Mouse (Mus musculus): ENCODE measurements at regions not wholly inside any gene's neighbourhood (a gene's known extent, or its start where the extent isn't known, plus 50 kb on each side); places are given as distances from the start of the nearest gene placed in this dataset.

DNA sequence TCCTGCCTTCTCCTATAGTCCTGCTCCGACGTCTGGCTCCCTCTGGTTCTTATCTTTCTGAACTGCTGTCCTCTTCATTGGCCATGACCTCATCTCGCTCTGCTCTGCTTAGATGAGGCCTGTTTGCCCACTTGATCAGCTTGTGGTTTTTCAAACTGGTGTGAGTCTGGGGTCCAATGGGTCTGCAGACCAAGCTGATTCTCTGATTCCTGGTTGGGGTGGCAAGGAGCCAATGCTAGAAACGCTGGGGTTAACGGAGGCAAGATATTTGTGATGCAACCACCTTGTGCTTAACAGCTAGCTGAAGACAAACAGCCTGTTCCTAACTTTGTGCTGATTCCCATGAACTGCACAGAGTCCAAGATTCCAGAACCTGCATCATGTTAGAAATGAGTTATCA, 192.0 kb upstream of the Bcl6 start:
- DNase-seq (ENCODE audit: low spot score): no peak

DNA sequence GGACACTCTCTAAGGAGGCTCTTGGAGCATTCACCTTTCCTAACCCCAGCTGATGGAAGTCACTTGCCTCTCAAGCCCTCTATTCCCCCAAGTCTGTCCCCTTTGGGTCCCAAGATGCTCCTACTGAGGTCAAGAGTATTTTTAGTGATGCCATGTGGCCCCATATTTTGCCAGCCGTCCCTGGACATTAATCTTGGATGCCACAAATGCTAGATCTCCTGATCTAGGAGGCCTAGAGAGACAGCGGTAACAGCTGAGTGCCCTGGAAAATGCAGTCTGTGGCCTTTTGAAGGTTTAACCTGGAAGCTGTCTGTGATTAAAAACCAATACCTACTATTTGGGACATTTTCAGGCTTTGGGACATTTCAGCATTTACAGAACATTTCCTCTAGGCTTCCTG, 188.9 kb upstream of the Bcl6 start:
- no peak for DNase-seq (ENCODE audit: low spot score)

DNA sequence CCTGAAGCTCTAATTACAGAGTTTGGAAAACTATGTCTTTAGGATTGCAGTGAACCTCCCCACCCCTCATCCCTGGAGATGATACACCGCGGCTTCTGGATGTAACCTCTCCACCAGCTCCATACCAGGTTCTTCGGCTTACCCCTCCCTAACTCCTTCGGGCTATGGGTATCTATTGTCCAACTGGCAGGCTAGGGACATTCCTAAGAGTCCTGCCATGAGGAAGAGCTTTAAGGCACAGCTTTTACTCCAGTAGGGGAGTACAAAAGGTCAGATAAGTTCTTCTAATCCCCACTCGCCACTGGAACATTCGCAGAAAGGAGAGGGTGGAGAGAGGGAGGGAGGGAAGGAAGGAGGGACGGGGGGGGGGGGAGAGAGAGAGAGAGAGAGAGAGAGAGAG, 188.5 kb upstream of the Bcl6 start:
- DNase-seq (ENCODE audit: low spot score): no peak

DNA sequence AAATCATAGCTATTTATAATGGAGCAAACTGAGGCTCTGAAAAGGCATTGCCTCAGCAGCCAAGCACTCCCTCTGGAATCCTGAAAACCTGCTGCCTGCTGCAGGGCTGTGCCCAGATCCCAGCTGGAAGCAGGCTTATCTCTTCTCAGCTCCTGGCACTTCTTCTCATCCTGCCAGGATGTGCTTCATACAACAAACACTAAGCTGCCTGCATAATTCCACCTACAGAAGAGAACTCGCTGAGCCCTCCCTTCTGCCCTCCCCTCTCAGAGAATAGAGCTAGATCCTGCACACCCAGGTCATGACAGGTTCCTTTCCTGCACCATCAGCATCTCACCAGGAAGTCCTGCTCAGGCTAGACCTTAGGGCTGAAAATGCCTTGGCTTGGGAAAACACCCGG, 187.4 kb upstream of the Bcl6 start:
- DNase-seq (ENCODE audit: low spot score): no peak

DNA sequence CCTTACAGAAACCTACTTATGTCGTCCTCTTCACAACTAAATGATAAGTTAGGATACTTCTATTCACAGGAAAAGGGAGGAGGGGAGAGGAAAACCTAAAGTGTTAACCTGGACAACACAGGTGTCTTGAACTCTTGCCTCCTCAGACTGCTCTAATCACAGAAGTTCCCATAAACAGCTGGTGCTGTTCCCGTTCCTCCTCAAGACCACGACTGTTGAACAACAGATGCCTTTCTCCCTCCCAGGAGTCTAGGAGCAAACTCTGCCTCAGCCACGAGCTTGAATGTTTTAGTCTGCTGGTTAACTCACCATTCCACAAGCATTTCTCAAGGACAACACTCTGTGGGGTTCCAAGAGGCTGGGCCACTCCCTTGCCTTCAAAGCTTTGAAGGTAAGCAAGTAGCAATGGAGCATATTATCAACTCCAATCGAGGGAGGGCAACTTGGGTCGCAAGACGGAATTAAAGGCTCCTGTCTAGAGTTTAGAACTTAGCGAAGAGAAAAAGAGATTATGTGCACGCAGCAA, 186.6 kb upstream of the Bcl6 start:
- DNase-seq (ENCODE audit: low spot score): no peak

DNA sequence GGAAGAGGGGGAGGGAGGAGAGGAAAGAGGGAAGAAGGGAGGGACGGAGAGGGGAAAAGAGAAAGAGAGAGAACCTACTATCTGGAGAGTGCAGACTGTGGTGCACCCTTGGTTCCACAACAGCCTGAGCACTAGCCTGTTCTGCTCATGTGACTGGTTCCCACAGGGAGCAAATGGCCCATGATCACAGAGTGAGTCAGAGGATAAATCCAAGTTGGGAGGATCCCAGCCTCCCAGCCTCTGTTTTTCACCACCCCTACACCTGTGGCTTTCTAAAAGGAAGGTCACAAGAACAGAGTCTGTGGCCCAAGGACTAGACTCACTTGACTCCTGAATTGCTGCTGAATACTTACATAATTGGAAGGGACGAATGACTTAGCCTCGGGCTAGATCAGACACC, 185.9 kb upstream of the Bcl6 start:
- no peak for DNase-seq (ENCODE audit: low spot score)

DNA sequence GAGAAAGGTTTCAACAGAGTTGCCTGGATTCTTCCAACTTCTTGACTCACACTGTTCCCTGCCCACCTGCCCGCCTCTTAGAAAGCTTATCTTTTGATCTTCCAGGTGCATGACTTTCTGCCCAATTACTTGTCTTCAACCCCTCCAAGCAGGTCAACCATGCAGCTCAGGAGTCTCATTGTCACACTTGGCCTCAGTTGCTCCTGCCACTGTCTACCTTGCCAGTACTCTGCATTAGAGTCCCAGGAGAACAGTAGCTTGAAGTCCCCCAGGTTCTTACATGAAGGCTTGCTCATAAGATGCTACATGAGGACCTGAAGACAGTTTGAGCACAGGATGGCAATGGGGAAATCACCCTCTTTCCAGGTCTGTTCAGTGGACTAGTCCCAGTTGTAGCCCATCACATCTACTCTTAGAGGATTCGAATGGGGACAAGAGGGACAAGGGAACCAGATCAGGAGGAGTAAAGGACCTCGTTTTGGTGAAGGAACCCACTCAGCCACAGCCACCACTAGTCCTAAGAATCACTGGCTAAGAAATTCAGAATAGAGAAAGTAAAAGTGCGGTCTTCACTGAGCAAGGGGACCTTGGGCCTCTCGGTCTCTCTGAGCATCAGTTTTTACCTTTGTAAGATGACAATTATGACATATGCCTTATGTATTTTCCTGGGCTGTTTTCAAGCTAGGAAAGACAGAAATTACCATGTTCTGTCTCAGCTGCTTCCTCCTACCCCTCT, 185.3 kb upstream of the Bcl6 start:
- DNase-seq (ENCODE audit: low spot score): no peak

DNA sequence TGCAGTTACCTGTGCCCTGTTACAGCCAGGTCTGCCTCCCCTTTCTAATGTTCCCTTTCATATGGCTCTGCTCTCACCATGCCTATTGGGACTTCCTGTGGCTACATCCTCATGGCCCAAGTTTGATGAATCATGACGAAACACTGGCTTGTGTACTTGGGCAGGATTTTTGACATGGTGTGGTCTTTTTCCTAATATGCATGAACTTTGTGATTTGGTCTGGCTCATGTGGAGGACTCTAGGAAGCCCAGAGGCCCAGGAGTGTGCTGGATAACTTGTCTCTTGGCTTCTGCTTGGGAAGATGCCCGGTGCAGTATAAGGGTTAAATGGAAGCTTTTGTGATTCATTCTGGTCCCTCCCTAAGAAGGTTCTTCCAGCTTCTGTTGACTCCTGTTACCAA, 184.0 kb upstream of the Bcl6 start:
- DNase-seq (ENCODE audit: low spot score): no peak

DNA sequence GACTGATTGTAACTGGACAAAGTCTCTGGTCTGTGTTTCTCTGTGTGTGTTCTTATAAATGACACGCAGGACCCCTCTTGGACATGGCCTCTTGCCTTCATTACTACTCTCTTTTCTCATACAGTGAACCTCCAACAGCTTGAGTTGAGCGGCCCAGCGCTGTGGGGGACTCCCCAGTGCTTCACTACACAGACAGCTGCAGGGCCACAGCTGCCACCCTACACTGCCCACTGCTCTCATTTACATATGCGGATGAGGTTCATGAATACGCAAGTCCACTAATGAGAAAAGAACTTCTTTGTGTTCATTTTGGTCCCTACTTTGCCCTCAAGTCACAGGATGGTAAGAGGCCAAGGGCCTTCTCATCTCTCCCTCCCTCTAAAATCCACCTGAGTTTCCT, 183.4 kb upstream of the Bcl6 start:
- no peak for DNase-seq (ENCODE audit: low spot score)

DNA sequence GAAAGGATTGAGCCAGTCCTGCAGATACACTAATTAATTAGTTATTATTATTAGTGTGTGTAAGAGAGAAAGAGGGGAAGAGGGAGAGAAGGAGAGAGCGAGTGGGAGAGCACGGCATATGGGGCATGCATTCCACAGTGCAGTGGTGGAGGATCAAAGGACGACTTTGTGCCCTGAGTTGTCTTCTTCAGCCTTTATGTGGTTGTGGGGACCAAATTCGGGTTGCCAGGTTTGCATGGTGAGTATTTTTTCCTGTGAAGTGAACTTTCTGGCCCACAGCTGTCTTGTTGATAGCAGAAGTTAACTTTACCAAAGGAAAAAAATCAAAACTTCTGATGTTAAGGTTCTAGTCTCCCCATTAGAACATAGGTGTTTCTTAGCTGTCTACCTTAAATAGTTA, 182.5 kb upstream of the Bcl6 start:
- no peak for DNase-seq (ENCODE audit: low spot score)

DNA sequence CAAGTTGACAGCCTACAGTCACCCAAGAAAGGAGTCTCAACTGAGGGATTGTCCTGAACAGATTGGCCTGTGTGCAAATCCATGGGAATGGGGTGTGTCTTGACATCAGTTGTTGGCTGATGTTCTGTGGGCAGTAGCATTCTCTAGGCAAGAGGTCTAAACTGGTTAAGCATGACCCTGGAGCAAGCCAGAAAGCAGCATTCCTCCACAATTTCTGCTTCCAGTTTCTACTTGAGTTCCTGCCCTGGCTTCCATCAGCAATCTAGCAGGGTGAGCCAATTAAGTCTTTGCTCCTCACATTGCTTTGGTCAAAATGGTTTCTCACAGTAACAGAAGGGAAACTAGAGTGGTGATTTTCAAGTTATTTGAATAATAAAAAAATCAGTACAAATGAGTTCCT, 177.8 kb upstream of the Bcl6 start:
- DNase-seq (ENCODE audit: low spot score): no peak

DNA sequence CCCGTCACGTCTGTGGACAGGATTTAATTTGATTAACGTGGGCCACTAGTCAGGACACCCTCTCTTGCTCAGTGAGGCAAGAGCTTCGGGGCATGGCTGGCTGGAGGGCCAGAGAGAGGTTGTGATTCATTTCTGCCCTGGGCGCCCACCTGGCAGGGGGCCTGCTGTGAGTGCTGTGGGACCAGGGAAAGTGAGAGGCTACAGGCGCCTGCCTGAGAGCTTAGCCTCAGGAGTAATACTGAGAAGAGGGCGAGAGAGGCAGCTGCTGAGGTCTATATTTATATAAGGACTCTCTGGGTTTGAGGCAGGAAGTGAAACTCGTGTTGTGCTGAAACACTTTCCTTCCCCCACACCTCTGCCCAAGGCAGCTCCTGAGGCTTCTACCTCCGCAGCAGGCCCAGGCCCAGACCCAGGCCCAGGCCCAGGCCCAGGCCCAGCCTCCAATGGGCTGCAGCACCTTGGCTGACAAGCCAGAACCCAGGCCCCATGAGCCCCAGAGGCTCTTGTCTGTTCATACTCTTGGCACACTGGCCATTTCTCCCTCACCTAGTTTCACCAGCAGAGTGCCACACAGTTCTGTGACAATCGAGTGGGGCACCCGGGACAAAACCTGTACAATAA, 176.9 kb upstream of the Bcl6 start:
- no peak for DNase-seq (ENCODE audit: low spot score)

DNA sequence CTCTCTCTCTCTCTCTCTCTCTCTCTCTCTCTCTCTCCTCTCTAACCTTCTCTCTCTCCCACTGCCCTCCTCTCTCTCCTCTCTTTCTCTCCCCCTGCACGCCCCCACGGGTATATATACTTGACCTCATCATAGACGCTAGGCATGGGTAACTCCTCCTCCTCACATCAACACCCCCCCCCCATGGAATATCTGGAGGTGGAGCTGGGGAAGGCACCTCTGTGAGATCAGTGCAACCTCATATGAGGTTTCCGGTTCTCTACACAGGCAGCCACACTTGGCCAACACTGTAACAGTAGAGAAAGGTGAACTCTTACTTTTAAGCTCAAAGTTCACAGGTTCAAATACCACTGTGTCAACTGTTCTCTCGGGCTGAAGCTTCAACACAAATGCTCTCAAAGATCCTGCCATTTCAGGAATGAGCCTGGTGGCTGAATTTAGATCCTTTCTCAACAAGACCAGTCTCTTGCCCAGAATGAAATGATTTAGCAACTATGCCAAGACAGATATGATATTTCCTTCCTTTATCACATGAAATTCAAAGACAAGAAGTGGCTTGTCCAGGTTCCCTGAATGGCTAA, 172.1 kb upstream of the Bcl6 start:
- DNase-seq (ENCODE audit: low spot score): no peak

DNA sequence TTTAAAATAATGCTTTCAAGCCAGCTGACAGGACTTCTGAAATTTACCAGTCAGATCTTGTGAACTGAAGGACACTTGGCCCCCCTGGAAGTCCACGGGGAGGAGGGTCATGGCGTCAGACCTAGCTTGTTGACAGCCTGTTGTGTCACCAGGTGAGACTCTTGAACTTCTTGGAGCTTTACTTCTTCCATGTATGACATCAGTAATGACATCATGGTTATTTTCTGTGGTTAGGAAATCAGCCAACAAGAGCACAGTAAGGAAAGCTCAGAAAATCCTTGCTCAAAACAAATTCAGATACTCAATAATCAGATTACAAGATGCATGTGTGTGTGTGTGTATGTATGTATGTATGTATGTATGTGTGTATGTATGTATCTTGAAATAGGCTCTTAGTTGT, 170.7 kb upstream of the Bcl6 start:
- no peak for DNase-seq (ENCODE audit: low spot score)

DNA sequence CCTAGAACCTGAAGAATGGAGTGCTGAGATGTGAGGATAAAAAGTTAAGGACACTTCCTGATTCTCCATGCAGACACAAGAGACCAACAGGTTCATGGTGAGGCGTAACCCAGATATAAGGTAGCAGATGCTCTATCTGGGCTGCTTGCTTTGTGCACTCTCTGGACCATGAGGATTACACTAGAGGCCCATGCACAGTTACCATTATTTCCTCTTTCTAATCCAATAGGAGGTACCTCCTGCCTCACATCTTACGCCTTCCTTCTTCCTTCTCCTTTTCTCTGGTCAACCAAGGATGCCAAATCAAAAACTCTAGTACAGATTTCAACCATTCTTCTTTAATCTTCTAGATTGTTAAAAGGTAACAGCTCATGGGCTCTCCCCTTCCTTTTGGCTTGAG, 169.1 kb upstream of the Bcl6 start:
- DNase-seq (ENCODE audit: low spot score): no peak

DNA sequence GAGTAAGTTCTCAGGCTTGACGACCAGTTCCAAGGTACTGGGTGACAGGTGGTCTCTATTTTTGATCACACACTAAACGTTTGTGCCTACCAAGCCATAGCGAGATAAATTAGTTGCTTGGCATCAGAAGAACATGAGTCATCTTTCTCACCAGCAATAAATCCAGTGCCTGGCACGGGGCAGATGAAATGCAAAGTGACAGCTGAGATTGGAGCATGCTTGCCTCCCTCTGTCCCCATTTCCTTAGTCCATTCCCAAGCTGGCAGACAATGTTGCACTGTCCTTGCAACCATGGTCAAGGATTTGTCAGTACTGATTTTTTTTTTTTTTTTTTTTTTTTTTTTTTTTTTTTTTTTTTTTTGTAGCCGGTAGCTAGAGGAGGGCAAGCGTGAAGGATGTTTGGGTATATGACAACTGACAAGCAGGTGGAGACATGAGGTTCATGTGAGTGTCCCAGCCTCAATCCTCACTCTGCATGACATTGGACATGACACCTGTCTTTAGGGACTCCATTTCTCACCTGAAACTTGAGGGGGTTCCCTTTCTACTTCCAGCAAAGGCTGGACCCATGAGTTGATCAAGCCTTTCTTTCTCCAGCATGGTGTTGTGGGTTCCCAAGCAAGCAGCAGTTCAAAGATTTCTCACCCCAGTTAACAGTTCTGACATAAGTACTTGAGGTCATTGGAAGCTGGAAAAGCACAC, 168.2 kb upstream of the Bcl6 start:
- no peak for DNase-seq (ENCODE audit: low spot score)

DNA sequence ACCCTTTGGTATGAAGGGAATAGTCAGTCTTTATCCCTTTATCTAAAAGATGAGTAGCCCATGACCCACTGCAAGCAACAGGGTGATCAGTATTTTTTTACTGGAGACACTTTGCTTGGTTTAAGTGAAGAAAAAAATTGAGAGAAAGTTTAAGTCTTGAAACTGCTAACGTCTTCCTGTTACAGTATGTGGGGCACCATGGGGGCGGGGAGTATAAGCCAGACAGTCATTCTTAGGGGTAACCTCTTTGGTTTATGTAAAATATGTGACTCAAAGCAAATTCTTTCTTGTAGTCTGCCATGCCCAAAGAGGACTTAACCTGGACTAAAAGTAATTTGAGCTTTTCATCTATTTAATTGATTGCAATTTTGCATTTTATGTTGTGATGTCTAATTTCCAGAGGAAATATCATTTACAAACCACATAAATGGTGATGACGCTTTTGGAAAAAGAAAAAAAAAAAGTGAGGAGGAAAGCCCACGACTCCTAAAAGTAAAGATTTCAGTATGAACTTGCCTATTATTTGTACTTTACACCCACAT, 166.2 kb upstream of the Bcl6 start:
- no peak for DNase-seq (ENCODE audit: low spot score)

DNA sequence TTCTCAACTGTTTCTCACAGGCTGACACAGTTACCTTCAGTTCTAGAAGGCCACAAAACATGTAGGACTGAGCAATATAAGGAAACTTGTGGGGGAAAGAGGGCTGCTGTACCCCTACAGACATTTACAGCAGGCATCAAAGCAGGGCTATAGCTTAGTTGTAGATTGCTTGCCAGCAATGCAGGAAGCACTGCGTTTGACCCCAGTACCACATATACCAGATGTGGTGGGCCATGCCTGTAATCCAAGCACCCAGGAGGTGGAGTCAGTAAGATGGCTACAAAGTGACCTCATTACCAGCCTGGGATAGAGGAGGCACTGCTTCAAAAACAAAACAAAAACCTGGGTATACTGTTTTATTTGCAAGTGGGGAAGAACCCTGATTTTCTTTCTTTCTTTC, 165.3 kb upstream of the Bcl6 start:
- no peak for DNase-seq (ENCODE audit: low spot score)

DNA sequence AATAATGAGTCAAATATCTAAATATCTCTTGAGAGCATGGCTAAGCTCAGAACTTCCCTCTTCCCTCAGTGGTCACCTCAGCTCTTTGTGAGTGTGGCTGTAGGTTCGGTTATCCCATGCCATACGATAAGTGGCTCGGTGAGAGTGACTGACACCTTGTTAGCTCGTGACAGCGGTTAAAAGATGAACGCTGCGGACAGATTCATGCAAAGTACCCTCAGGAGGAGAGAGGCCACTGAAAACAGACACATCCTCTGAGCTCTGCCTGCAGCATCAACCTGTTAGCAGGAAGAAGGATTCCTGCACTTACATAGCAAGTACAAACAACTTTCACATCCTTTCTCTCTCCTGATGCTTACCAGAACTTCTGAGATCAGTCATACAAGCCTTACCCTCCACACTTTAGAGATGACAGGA, 163.2 kb upstream of the Bcl6 start:
- DNase-seq (ENCODE audit: low spot score): no peak

DNA sequence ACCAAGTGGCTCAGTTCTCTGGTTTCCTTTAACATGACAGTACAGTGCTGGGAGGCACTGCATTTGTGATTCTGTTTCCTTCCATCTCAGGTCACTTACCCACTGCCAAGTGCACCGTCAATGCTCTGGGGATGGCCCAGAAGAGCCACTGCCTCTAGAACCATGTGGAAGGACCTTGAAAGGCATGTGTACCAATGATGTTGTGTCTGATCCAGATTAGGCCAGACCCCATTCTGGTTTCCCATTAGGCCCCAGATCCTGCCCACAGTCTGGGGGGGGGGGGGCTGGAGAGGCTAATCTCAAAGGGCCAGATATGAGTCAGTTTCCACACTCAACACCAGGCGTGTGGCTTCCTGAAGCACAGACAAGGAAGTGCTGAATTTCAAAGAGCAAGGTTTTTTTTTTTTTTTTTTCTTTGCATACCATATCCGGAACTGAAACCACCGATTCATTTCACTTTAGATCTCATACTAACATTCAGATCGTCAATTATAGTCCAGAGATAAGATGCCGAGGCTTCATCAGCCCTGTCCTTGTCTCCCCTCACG, 162.6 kb upstream of the Bcl6 start:
- DNase-seq (ENCODE audit: low spot score): no peak

DNA sequence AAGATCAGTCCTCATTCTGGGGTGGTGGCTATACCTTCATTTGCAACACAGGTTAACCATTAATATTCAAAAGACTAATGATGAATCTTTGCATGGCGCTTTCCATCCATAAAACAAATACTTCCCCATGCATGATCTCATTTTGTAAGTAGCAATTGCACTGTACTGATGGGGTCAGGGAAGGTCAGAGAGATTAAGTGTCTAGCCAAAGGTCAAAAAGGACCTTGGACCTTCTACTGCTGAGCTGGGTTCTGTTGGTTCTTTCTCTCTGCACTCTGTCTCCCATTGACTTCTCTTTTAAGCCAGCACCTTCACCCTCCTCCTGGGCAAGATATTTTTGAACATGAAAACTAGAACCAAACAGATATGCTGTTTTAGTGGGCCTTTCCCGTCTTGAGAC, 161.9 kb upstream of the Bcl6 start:
- DNase-seq (ENCODE audit: low spot score): no peak

DNA sequence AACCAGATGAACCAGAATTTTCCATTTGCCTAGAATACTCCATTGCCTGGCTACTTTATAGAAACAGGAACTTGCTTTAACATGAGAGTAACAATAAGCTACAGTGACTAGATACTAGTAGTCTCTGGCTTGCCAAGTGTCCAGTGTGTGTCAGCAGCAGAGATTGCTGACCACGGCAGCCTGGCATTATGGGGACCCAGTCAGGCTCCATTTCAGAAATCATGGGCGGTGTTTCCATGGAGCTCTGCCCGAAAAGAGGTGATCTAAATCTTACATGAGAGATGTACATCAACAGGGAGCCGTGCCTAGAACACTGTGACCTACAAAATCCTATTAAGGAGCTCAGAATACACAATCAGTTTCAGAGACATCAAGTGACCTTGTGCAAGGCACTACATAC, 160.8 kb upstream of the Bcl6 start:
- no peak for DNase-seq (ENCODE audit: low spot score)
